Mouse (Mus musculus): Measurements from ENCODE around the gene Acad11.

The Acad11 gene

DNA sequence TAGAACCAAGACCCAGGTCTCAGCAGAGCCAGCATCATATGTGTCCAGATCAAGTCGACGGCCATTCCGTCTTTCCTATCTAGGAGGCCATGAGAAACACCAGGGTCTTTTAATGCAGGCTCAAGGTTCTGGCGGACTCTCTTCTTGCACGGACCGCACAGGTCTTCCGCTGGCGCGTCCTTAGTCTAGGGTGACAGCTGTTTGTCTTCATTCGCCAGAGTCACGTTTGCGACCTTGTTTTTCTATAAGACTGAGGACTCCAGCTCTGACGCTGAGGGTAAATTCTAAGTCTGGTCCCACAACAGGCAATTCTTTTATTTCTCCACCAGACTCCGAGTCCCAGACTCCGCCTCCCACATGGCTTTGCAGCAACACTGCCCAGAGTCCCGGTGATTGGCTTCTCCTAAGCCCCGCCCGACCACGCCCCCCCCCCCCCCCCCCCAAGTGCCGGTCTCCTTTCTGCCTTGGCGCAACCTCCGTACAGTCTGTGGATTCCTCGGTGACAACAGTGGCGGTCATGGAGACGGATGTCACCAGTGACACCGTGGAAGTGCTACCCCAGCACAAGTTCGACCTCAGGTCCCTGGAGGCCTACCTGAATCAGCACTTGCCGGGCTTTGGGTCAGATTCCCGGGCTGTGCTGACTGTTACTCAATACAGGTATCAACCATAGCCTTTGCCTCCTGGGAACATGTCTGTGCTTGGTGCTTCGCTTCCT lies at the start of gene Acad11:
Acad11 (plus strand) TSS at position 134 of the 718 bp plus-strand sequence.
- DNase-seq = peak; percentile 92

DNA sequence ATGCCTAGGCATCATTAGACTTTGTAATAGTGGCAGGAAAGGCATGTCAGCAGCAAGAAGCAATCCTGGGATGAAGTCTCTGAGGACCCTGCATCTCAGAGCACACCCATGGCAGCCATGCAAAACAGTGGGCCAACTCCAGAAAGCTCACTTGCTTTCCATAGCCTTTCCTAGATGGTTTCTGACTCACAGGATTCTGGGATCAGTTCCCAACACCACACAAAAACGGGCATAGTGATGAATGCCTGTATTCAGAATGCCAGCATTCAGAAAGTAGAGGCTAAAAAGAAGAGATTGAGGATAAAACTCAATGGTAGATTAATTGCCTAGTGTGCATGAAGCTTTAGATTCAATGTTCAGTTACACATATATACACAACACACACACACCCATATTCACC lies 48.7 kb upstream of the Acad11 start:
- no peak for DNase-seq

DNA sequence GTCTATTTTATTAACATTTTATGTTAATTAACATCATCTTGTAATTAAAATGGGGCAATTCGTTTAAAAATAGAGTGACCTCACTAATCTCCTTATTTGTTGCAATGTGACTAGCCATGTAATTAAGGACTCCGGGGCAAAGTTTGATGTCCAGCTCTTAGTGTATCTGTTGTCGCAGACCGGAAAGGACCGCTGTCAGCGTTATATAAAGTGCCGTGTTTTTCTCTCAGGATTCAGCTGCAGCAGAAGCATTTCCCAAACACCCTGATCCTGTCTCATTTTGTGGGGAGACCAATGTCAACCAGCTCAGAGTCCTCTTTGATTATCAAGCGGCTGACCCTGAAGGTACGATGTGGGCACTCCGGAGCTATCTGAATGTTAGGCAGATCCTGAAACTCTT lies 42.2 kb upstream of the Acad11 start:
- DNase-seq = no peak

DNA sequence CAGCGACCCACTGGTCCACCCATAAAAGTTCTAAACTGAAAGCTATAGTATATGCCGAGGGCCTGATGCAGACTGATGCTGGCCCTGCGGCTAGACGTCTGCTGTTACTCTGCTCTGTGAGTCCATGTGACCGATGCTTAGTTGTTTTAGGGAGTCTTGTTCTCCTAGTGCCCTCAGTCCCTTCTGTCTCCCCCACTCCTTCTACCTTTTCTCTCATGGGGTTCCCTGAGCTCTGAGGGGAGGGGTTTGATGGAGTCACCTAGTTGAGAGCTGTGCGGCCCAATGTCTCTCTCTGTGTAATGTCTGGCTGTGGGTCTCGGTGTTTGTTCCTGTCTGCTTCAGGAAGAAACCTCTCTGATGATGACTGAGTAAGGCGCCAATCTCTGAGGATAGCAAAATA lies 36.0 kb upstream of the Acad11 start:
- DNase-seq = no peak

DNA sequence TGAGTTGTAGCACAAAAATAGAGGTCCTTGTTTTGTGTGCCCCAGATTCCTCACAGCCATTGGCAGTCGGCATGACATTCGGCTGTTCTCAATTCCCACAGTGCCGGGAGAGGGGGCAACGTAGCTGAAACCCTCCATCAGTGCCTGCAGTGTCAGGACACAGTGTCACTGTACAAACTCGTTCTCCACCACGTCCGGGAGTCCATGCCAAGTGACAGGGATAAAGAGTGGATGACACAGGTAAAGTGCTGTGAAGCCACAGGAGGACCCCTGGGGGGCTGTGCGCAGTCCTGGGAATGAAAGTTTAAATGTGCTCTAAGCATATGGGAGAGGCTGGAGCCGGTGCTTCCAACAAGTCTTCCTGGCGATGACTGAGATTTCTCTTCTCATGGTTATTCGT lies 33.3 kb upstream of the Acad11 start:
- no peak for DNase-seq

DNA sequence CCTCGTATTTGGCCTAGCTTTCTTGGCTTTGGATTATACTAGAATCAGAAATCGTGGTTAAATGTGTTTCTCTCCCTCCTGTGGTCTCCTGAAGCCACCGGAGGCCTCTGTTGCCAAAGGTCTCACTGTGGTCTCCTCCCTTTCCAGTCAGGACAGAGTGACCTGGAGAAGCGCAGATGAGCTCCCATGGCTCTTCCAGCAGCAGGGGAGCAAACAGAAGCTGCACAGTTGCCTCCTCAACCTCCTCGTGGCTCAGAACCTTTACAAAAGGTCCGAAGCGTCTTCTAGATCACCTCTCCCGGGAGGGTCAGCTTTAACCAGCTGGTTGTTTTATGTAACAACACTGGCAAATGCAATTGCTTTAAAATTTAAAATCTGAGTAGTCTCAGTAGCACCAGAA lies 28.9 kb upstream of the Acad11 start:
- DNase-seq = no peak

DNA sequence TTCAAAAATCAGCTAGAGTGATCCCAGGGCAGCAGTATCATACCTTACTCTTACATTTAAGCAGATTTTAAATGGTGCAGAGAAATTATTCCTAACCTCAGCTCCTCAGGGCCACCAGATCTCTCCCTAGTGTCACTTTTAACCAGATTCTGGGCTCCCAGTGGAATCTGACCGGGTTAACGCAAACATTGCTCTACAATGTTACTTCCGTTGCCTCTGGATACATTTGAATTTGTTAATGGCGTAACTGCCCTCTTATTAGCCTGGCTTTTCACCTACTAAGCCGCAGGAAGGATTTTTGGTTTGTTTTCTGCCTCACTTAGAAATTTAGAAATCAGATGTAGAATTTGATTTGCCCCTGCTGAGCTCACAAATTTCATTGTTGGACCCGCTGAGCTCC lies 28.5 kb upstream of the Acad11 start:
- DNase-seq = no peak

DNA sequence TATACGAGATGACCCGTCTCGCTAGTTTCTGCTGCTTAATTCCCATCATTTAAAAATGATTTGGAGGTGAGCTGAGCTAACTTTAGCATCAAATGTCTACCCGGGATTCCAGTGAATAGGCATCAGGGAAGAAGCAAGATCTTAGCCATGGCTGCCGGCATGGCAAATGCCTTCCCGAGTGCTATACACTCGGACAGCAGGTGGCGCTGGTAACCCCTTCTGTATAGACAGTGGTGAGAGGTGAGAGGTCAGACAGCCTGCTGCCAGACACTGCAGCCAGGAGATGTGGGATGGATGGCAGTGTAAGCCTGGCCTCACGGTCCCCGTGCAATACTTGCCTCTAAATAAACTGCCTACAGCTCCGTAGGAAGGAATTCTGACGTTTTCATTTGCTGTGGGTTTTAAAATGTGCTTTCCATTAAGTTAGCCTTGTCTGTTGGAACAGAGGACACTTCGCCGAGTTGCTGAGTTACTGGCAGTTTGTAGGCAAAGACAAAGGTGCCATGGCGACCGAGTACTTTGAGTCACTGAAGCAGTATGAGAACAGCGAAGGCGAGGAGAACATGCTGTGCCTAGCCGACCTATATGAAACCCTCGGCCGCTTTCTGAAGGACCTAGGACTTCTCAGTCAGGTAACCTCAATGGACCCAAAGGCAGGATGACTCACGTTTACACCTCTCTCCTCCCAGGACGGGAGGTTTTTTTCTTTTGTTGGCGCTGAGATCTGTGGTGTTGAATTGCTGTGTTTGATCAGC lies 27.7 kb upstream of the Acad11 start:
- DNase-seq = peak; percentile 61

DNA sequence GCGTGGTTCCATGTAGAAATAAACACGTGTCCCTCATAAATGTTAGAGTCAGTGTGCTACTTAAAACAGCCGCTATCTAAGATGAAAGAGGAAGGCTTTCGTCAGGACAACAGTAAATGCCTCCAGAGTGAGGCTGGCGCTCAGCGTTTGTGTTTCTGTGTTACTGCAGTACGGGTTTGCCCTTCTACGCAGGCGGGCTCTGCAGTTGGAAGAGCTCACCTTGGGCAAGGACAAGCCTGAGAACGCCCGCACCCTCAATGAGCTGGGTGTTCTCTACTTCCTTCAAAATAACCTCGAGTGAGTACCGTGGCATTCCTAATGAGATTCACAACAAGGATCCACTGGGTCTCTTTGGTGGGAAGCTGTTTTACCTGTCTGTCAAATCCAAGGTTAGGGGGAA lies 24.9 kb upstream of the Acad11 start:
- DNase-seq = no peak

DNA sequence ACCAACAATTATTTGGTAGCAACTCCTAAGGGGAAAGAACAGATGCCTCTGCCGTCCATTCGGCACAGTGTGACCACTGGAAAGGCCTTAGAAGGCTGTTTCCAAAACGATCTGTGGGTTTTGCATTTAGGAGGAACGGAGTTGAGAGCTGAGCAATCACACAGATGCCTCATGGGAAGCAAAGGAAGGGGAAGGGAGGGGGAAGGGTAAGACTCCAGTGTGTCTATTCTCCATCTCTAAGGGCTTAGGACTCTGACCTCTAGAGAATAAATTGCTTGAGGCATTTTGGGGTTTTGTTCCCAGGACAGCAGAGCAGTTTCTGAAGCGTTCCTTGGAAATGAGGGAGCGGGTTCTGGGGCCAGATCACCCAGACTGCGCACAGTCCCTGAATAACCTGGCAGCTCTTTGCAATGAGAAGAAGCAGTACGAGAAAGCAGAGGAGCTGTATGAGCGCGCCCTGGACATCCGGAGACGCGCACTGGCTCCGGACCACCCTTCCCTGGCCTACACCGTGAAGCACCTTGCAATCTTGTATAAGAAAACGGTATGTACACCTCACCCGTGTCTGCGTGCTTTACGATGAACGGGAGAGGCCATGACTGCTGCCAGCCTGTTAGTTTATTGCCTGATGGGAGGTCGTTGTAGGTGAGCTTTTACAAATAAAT lies 24.0 kb upstream of the Acad11 start:
- DNase-seq = no peak

DNA sequence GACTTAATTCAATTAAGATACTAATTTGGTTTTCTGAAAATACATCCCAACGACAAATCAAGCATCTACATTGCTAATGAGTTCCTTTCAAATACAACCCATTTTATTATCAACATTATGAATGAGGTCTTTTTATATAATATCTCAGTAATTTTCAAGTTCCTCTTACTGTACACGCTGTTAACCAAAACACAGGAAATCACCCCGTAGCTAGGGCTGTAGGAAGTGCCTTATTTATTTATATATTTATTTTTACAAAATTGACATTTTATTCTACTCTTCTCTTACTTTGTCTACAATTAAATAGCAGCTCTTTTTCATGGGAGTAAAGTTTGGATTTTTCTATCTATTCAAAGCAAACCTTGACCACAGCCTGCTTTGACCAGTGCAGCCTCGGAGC lies 23.4 kb upstream of the Acad11 start:
- no peak for DNase-seq

DNA sequence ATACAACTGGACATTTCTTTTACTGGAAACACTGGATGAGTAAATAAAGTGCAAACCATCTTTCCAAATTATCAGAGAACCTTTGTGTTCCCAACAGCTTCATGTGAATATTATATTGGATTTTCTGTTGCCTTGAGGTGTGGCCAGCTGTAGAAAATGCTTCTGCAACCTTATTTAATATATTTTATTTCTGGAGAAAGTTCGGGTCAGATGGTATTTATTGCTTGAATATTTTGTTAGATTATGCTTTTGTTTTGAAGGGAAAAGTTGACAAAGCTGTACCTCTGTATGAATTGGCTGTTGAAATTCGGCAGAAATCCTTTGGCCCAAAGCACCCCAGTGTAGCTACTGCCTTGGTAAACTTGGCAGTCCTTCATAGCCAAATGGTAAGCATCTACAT lies 22.8 kb upstream of the Acad11 start, which contains the start of gene Gm28305:
Gm28305 (plus strand) TSS at position 301 of the 400 bp plus-strand sequence.
- no peak for DNase-seq

DNA sequence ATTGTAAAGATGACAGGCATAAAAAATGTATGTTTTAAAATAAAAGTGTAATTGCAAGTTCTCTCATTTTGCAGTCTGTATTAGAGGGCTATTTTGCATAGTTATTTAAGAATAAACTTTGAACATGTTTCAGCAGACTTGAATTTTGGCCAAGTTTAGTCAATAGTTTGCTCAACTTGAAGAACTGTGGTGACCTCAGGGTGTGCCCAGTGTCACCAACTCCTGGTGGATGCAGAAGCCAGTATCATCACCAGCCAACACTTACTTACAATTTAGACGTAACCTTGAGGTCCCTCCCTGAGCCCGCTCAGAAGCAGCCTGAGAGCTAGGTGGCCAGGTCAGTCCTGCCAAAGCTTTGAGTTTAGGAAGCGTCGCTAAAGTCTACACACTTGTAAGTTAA lies 19.5 kb upstream of the Acad11 start:
- no peak for DNase-seq

DNA sequence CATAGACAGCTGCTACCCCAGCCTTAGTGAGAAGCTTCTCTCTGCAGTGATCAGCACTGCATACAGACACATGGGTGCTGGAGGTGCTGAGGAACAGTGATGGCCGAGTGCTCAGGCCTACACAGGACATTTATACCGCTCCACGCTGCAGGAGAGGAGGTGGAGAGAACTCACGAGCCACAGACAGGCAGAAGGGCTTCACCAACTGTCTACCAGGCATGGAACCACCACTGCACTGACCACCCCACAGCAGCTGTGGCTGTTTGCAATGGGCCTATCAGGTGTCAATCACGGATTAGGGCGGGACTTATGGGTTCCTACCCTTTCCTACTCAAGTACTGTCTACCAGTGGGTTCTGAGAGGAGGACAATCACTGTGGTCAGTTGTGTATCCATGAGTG lies 12.1 kb upstream of the Acad11 start:
- DNase-seq = no peak

DNA sequence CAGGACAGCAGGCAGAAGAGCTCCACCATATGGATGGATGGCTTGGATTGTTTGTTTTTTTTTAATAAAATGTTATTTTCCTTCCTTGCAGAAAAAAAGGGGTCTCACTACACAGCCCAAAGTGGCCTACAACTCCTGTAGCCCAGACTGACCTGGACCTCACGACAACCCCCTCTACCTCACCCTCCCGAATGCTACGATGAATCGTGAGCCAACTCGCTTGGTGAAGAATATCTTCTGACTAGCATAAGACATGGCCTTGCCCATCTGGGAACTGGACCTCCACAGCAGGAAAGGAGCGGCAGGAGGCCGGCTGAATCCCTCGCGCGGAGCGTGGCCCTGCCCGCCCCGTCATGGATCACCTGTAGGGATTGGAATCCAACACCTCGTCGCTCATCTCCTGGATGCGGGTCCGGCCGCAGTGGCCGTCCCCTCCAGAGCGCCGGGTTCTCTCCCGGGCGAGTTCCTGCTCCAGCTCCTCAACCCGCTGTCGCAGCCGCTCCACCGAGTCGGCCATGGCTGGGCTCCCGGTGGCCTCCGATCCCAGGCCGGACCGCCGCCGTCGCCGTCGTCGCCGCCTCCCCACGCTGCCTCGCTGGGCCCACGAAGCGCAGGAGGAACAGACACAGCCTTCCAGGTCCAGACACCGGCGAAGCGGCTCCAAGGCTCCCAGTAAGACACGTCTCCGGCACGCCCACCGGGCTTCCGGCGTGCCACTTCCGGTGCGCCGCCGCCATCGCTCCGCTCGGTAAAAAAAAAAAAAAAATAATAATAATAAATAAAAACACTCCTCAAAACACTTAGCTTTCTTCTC lies 540 bp upstream of the Acad11 start, which contains the start of gene Uba5:
Uba5 (minus strand) TSS at position 705 of the 814 bp plus-strand sequence.
- peak; percentile 30 for DNase-seq

DNA sequence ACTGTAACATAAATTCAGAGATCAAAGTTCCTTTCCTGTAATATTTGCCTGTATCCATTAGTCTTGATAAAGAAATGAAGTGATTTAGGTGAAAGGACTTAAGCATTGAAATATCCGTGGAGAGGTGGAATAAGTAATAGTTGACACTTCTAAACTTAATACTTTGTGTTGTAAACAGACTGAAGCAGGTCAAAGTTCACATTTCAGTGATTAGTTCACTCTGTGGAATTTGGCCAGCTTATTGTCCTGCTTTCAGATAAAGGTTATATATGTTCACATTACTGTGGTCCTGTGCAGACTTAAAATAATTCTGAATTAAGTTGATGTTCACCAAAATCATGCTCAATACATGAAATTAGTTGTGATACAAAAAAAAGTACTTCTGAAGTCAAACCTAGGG lies 1.4 kb downstream of the Acad11 start:
- DNase-seq = peak; percentile 18

DNA sequence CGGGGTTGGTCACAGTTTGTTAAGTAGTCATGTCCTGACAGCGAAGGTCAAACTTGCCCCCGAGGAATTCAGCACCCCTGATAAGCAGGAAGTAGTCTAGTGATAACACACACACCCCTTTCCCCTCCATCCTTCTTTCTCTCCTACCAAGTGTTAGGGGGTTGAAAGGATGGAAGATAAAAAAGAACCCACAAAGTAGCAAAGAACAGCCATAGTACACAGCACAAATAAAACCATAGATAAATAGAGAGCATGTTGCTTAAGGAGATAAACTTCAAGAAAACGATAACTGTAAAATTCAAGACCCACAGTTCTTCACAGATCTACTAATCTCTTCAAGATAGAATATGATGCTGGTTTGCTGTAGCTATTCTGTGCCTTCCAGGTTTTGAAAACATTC lies 7.1 kb downstream of the Acad11 start:
- DNase-seq = no peak

DNA sequence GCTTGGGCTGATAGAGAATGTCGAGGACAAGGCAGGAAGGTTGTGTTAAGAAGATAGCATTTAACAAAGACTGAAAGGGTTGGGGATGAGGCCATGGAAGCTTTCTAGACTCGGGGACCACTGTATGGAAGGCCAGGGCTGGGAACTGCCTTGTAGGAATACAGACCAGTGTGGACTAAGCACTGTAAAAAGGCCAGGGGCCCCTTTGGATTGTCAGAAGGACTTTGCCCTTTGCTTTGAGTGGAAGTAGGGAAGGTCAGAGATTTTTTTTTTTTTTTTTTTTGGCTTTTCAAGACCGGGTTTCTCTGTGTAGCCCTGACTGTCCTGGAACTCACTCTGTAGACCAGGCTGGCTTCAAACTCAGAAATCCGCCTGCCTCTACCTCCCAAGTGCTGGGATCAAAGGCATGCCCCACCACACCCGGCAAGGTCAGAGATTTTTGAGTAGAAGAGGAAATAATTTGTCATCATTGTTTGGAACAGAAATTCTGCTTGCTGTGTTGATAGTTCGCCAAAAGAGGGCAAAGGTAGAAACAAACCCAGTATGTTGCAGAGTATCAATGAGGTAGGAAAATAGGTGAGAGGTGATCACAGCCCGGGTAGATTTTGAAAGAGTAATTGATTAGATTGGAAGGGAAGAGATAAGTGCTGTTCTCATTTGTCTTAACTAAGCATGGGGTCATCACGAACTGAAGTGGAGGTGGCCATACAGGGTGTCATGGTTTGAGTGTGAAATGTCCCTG lies 7.9 kb downstream of the Acad11 start:
- no peak for DNase-seq

DNA sequence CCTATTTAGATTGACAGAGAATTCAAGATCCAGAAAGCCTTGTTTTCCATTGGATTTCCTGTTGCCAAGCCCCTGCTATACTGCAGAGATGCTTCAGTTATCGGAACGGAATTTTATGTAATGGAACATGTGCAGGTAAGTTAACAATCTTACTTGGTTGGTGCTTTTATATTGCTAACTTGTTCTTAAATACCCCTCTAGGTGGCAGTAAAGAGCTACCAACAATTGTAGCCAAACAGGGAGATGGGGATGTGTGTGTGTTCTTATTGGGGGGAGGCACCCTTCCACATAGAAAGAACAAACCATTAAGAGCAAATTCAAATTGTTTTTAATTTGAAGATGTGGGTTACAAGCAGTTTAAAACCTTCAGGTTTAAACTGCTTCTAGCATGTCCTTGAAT lies 12.6 kb downstream of the Acad11 start:
- DNase-seq = peak; percentile 18

DNA sequence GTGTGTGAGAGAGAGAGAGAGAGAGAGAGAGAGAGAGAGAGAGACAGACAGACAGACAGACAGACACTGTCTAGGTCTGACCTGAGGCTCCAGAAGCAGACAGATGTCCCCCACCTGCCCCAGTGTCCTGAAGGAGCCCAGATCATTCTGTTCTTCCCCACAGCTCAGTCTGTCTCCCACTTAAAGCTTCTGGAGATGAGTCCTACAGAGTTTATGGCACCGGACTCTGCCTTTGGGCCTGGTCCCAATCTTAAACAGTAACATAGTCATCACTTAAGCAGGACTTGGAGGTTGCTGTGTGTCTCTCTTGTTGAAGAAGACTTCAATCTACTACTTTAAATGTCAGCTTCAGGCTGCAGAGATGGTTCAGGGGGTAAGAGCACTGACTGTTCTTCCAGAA lies 15.6 kb downstream of the Acad11 start:
- DNase-seq = no peak

DNA sequence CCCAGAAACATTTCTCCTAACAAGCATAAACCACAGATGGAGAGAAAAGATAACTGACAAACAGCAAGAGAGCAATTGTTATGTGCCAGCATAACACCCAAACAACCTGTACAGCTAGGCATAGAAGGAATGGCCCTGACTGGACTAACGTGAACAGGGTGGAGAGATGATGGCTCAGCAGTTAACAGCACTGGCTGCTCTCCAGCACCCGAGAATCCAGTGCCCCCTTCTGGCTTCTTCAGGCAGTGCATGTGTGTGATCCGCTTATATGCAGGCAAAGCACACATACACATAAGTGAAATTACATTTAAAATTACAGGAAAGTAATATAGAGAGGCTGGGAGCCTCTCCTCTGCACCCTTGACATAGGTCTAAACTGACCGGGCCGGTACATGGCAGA lies 16.2 kb downstream of the Acad11 start:
- DNase-seq = peak; percentile 24

DNA sequence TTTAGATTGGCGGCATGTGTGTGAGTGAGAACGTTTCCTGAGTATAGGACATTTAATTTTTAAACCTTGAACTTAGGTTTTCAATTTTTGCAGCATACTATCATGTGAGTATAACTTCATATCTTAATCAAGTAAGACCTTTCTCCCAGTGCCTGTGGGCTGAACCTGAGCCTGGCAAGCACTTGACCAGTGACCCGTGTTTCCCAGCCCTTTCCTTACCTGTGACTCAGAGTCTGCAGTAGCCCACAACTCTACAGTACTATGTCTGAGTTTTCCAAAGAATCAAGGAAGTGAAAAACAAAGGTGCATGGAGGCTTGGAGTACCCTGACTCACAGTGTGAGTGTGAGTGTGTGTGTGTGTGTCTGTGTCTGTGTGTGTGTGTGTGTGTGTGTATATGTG lies 16.9 kb downstream of the Acad11 start:
- DNase-seq = no peak

Data from cerebellum, adult 9-10 months (tissue).